Mouse (Mus musculus): ENCODE data around the gene Fcnb. TPM values are rescaled to one million over a fixed set of nuclear protein-coding genes. Genes with fewer than 3 reads are reported as not detected.

Fcnb gene
- 0.54 TPM in 1 of 2 replicates, not detected in the other for polyA plus RNA-seq (2014; fragmentation: Nextera tagmentation; extraction: Ambion mirVana)

DNA sequence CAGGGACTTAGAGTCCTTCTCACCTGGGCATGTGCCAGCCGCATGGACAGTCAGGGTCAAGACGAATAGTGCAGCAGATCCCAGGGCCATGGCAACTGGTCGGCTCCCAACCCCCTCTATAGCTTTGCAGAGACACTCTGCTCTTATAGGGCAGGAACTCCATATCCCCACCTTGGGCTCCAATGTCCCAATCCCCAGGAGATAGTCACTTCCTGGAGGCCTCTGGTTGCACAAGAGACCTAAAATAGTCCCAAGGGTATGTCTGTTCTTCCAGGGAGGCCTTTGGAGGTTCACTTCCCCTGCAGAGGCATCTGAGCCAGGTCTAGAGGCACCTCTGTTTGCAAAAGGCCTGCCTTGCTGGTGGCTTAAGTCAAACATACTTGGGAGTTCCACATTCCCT is at the start of gene Fcnb:
Gene Fcnb, minus strand, starts transcription at position 118 of the 400 bp plus-strand sequence.
- no peaks in the 10 kb centered on the region for H3K36me3 ChIP-seq (replicated peaks; ENCODE audit: control insufficient read depth, insufficient read depth)
- ATAC-seq (ENCODE audit: low FRiP score) = no peak
- no peak within 1 kb of the TSS for H3K4me2 ChIP-seq (replicated peaks)
- DNase-seq (ENCODE audit: low spot score) = no peak
- 87% methylated on average over 3 of the region's 3 CpGs for whole genome bisulfite sequencing
- no peak within 1 kb of the TSS for H3K27ac ChIP-seq
- H3K9ac ChIP-seq = no peak within 1 kb of the TSS
- no peaks in the 10 kb centered on the region for H3K9me3 ChIP-seq (ENCODE audit: control insufficient read depth, low read length)
- no peak within 1 kb of the TSS for H3K4me3 ChIP-seq (replicated peaks; ENCODE audit: low read length)
- peaks cover under 1% of the 10 kb centered on the region; the same call in 1 of the 2 replicates for H3K4me1 ChIP-seq (replicated peaks; ENCODE audit: control insufficient read depth, insufficient read depth, low read length)
- no peaks in the 10 kb centered on the region for H3K27me3 ChIP-seq (ENCODE audit: control insufficient read depth, insufficient read depth, low read length)

DNA sequence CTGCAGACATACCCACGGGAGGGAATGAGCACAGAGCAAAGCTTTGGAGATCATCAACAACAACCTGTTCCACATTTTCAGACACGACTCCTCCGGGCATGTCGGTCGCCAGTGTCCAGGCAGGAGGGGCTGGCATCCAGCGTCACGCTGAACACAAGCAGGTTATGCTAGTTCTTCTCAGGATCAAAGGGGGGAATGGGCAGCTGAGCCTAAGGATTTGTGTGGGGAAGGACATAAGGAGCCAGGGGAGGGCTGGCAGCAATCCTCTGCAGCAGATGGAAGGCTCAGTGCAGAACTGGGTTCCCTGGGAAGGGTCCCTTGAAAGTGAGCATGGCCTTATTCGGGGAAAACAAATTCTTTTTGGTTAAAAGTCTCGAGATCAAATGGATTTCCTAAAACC is 49.1 kb upstream of the Fcnb start:
- H3K36me3 ChIP-seq (replicated peaks; ENCODE audit: control insufficient read depth, insufficient read depth) = no peaks in the 10 kb centered on the region
- no peak overlapping the region for H3K4me2 ChIP-seq (replicated peaks)
- no peak overlapping the region for H3K4me3 ChIP-seq (replicated peaks; ENCODE audit: low read length)
- no peak for DNase-seq (ENCODE audit: low spot score)
- no peaks in the 10 kb centered on the region for H3K27me3 ChIP-seq (ENCODE audit: control insufficient read depth, insufficient read depth, low read length)
- no peak overlapping the region for H3K27ac ChIP-seq
- no peaks in the 10 kb centered on the region for H3K4me1 ChIP-seq (replicated peaks; ENCODE audit: control insufficient read depth, insufficient read depth, low read length)
- ATAC-seq (ENCODE audit: low FRiP score) = no peak
- WGBS = 87% methylated on average over 9 of the region's 9 CpGs
- no peak overlapping the region for H3K9ac ChIP-seq
- no peaks in the 10 kb centered on the region for H3K9me3 ChIP-seq (ENCODE audit: control insufficient read depth, low read length)

DNA sequence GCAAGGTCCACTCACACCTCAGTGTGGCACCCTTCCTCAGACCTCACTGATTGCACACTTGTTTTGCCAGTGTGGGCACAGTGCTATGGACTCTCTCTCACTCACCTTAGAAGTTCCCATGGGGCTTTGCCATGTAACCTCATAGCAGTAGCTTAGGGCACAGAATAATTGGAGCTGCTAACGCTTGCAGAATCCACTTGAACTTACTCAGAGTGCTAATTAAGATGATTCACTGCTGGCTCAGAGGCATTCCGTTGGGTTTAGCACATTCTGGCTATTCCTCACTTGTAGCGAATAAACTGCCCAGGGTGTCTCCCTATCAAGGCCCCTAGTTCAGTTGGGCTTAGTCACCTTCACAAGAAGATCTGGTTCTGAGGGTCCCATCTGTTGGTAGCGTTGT is 47.4 kb upstream of the Fcnb start:
- Histone ChIP-seq H3K9me3 (ENCODE audit: control insufficient read depth, low read length) (no peaks in the 10 kb centered on the region), H3K4me2 (replicated peaks) (no peak overlapping the region), H3K4me1 (replicated peaks; ENCODE audit: control insufficient read depth, insufficient read depth, low read length) (no peaks in the 10 kb centered on the region), H3K4me3 (replicated peaks; ENCODE audit: low read length) (no peak overlapping the region), H3K27ac (no peak overlapping the region), H3K36me3 (replicated peaks; ENCODE audit: control insufficient read depth, insufficient read depth) (no peaks in the 10 kb centered on the region), H3K27me3 (ENCODE audit: control insufficient read depth, insufficient read depth, low read length) (no peaks in the 10 kb centered on the region), H3K9ac (no peak overlapping the region)
- whole genome bisulfite sequencing = 82% methylated on average over 4 of the region's 4 CpGs
- DNase-seq (ENCODE audit: low spot score) (no peak), ATAC-seq (ENCODE audit: low FRiP score) (no peak)

- ATAC-seq (ENCODE audit: low FRiP score) (no peak), DNase-seq (ENCODE audit: low spot score) (no peak)
- Histone ChIP-seq H3K4me1 (replicated peaks; ENCODE audit: control insufficient read depth, insufficient read depth, low read length) (no peaks in the 10 kb centered on the region), H3K27ac (no peak overlapping the region), H3K4me3 (replicated peaks; ENCODE audit: low read length) (no peak overlapping the region), H3K9ac (no peak overlapping the region), H3K36me3 (replicated peaks; ENCODE audit: control insufficient read depth, insufficient read depth) (no peaks in the 10 kb centered on the region), H3K27me3 (ENCODE audit: control insufficient read depth, insufficient read depth, low read length) (no peaks in the 10 kb centered on the region), H3K4me2 (replicated peaks) (no peak overlapping the region), H3K9me3 (ENCODE audit: control insufficient read depth, low read length) (no peaks in the 10 kb centered on the region)
- 77% methylated on average over 12 of the region's 12 CpGs for WGBS
Observed at GRCm38 (mm10) chr2:28126763-28127438, 42.2 kb upstream of the Fcnb start.

- H3K9me3 ChIP-seq (ENCODE audit: control insufficient read depth, low read length) = no peaks in the 10 kb centered on the region
- no peak overlapping the region for H3K4me2 ChIP-seq (replicated peaks)
- no peak overlapping the region for H3K27ac ChIP-seq
- H3K27me3 ChIP-seq (ENCODE audit: control insufficient read depth, insufficient read depth, low read length) = no peaks in the 10 kb centered on the region
- H3K9ac ChIP-seq = no peak overlapping the region
- no peaks in the 10 kb centered on the region for H3K36me3 ChIP-seq (replicated peaks; ENCODE audit: control insufficient read depth, insufficient read depth)
- H3K4me1 ChIP-seq (replicated peaks; ENCODE audit: control insufficient read depth, insufficient read depth, low read length) = 0 out of 2 replicates have a peak, but pooled peaks cover 4% of the 10 kb centered on the region
- H3K4me3 ChIP-seq (replicated peaks; ENCODE audit: low read length) = no peak overlapping the region
- ATAC-seq (ENCODE audit: low FRiP score) (no peak), DNase-seq (ENCODE audit: low spot score) (no peak)
- WGBS = 96% methylated on average over 2 of the region's 2 CpGs
Observed at GRCm38 (mm10) chr2:28123910-28124309, 39.2 kb upstream of the Fcnb start.

GRCm38 (mm10) chr2:28121309-28121708 is 36.6 kb upstream of the Fcnb start:
- H3K27me3 ChIP-seq (ENCODE audit: control insufficient read depth, insufficient read depth, low read length) = no peaks in the 10 kb centered on the region
- DNase-seq (ENCODE audit: low spot score) (no peak), ATAC-seq (ENCODE audit: low FRiP score) (no peak)
- no peak overlapping the region for H3K27ac ChIP-seq
- H3K4me2 ChIP-seq (replicated peaks) = no peak overlapping the region
- H3K9me3 ChIP-seq (ENCODE audit: control insufficient read depth, low read length) = no peaks in the 10 kb centered on the region
- no peaks in the 10 kb centered on the region for H3K36me3 ChIP-seq (replicated peaks; ENCODE audit: control insufficient read depth, insufficient read depth)
- 85% methylated on average over 4 of the region's 4 CpGs for WGBS
- no peak overlapping the region for H3K9ac ChIP-seq
- peaks cover 19% of the 10 kb centered on the region for H3K4me1 ChIP-seq (replicated peaks; ENCODE audit: control insufficient read depth, insufficient read depth, low read length)
- no peak overlapping the region for H3K4me3 ChIP-seq (replicated peaks; ENCODE audit: low read length)

- Histone ChIP-seq H3K4me2 (replicated peaks) (no peak overlapping the region), H3K27ac (no peak overlapping the region), H3K36me3 (replicated peaks; ENCODE audit: control insufficient read depth, insufficient read depth) (no peaks in the 10 kb centered on the region), H3K9ac (no peak overlapping the region), H3K27me3 (ENCODE audit: control insufficient read depth, insufficient read depth, low read length) (no peaks in the 10 kb centered on the region), H3K9me3 (ENCODE audit: control insufficient read depth, low read length) (no peaks in the 10 kb centered on the region), H3K4me1 (replicated peaks; ENCODE audit: control insufficient read depth, insufficient read depth, low read length) (peaks cover 19% of the 10 kb centered on the region), H3K4me3 (replicated peaks; ENCODE audit: low read length) (no peak overlapping the region)
- WGBS = 94% methylated on average over 9 of the region's 9 CpGs
- DNase-seq (ENCODE audit: low spot score) (no peak), ATAC-seq (ENCODE audit: low FRiP score) (no peak)
Observed at GRCm38 (mm10) chr2:28120342-28120741, 35.7 kb upstream of the Fcnb start.

GRCm38 (mm10) chr2:28118518-28119116 is 33.9 kb upstream of the Fcnb start:
- Histone ChIP-seq H3K27ac (peak overlapping the region; percentile 23; the same call in 1 of the 2 replicates), H3K27me3 (ENCODE audit: control insufficient read depth, insufficient read depth, low read length) (no peaks in the 10 kb centered on the region), H3K9ac (no peak overlapping the region), H3K36me3 (replicated peaks; ENCODE audit: control insufficient read depth, insufficient read depth) (no peaks in the 10 kb centered on the region), H3K4me2 (replicated peaks) (peak overlapping the region; percentile 21), H3K9me3 (ENCODE audit: control insufficient read depth, low read length) (no peaks in the 10 kb centered on the region), H3K4me1 (replicated peaks; ENCODE audit: control insufficient read depth, insufficient read depth, low read length) (peaks cover 25% of the 10 kb centered on the region), H3K4me3 (replicated peaks; ENCODE audit: low read length) (no peak overlapping the region)
- WGBS = 31% methylated on average over 6 of the region's 6 CpGs
- no peak for ATAC-seq (ENCODE audit: low FRiP score)
- no peak for DNase-seq (ENCODE audit: low spot score)

DNA sequence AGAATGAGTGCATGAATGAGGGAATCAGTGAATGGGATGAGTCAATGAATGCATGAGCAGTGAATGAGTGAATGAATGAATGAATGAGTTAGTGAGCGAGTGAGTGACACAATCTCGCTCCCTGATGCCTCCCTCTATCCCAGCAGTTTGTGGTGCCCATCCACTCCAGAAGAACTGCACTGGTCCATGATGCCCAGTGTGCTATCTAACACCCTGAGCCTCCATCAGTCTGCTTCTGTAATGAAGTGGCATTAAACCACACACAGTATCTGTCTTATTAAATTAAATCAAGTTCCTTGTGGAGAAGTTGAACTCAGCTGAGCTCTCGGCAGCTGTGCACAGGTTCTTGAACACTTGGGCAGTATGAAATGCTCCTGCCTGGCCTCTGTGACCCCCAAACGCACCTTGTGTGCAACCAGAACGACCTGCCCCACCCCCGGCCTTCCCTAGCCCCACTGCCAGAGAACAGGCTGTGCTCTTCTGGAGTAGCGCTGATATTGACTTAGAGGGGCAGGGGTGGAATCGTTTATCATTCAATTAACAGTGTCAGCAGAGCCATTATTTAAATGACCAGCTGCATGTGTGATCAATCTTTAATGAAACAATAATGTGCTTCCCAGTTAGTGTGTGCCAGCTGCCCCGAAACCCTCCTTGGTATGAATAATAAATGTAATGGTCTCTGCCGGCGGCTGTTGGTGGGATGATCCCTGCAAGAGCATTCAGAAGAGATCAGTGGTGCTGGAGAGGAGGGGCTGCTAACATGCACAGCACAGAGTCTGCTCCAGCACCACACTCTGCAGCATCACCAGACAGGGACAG is 33.0 kb upstream of the Fcnb start:
- Histone ChIP-seq H3K4me2 (replicated peaks) (0 out of 2 replicates have a peak overlapping the region, but pooled peaks have one; percentile 21), H3K27ac (peak overlapping the region; percentile 23; the same call in 1 of the 2 replicates), H3K9ac (no peak overlapping the region), H3K4me3 (replicated peaks; ENCODE audit: low read length) (no peak overlapping the region), H3K36me3 (replicated peaks; ENCODE audit: control insufficient read depth, insufficient read depth) (no peaks in the 10 kb centered on the region), H3K9me3 (ENCODE audit: control insufficient read depth, low read length) (no peaks in the 10 kb centered on the region), H3K4me1 (replicated peaks; ENCODE audit: control insufficient read depth, insufficient read depth, low read length) (peaks cover 25% of the 10 kb centered on the region), H3K27me3 (ENCODE audit: control insufficient read depth, insufficient read depth, low read length) (no peaks in the 10 kb centered on the region)
- ATAC-seq (ENCODE audit: low FRiP score) (peak; percentile 76), DNase-seq (ENCODE audit: low spot score) (peak; percentile 68)
- 25% methylated on average over 11 of the region's 11 CpGs for WGBS
